Mouse (Mus musculus): ENCODE results near the gene Cdh3.

Cdh3 gene

DNA sequence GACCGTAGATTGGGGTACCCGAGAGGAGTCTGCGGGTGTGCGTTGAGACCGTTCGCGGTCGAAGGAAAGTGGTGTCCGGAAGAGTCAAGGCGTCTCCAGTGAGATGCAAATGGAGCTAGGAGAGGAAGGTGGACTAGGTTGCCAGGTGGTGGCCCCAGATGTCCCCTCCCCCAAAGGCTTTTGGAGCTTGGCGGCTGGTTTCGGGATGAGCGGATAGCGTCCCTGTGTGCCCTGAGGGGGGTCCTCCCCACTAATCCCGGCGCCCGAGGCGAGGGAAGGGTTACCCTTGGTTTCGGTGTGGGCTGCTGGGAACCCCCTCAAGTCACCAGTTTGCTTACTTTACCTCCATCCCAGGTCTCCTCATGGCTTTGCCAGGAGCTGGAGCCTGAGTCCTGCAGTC, 93.2 kb downstream of the Cdh3 start:
- in situ Hi-C loops (cut with MboI, MseI), result no loop called here

DNA sequence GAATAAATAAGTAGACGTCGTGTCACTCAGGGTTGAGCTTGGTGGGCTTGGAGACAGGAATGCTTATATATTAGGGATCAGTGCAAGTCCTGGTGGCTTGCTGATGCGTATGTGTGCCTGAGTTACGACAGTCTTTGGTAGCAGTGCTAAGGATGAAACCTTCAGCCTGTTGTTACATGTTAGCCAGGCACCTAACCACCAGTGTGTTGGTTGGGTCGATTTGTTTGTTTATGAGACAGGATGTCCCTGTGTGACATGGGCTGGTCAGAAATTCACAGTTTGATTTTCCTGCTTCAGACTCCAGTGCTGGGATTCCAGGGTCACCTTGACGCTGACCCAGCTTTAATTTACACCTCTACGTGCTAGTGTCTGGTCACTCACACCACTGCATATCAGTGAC, 95.0 kb downstream of the Cdh3 start:
- in situ Hi-C loops (cut with MboI, MseI), result no loop called here

DNA sequence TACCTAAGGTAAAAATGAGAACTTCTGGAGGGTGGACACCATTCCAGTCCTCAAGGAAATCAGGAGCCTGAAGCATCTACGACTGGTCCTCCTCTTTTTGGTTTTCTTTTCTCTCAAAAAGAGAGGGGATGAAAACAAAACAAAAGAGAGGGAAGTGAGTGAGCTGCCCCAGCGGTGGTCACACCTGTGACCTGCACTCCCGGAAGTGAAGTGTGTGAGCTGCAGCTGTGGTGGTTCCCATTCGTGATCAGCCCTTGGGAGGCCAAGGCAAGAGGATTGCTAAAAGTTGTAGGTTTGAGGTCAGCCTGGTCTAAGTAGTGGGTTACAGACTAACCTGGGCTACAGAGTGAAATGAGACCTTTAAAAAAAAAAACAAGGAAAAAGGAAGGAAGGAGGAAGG, 95.4 kb downstream of the Cdh3 start:
- in situ Hi-C loops (cut with MboI, MseI), result no loop called here

DNA sequence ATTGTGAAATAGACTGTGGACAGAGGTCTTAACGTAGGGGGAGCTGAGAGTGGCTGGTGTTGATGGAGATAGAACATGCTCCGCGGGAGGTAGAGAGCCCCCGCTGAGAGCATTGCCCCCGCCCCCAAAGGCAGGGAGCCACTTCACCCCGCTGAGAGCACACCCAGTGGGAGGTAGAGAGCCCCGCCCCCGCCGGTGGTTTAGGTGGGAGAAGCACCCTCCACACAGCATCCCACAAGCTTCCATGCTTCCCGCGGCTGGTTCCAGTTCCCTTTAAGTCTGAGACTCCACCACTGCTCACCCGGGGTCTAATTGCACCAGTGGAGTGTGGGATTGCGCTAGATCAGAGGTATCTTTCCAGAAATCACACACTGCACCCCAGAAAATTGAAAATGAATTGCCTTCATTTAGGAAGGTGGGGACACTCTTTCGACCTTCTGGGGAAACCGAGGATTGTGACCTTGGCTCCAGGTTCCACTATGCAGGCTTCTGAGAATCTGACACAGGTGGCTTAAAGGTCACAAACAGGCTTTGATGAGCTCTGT, 96.0 kb downstream of the Cdh3 start:
- in situ Hi-C loops (cut with MboI, MseI), result no loop called here
